ENCODE assay signal across 7 mouse cellular contexts in genomic region chr4:88721791-88722721, GRCm38 (mm10). TPM values are rescaled to one million over a fixed set of nuclear protein-coding genes. Genes with fewer than 3 reads are reported as not detected.
DNase-seq lines count a peak whose midpoint lies in the region; ATAC-seq lines count a peak whose summit lies in the region.

Gene Gm26566 (plus strand): TSS chr4:88721805.
Gene Klhl9 (minus strand): TSS chr4:88722465.

- H3K27ac ChIP-seq in embryonic facial prominence, embryonic 10.5 days (replicated peaks) = peak within 1 kb of the TSS; percentile 99
- H3K27ac ChIP-seq in limb, embryonic 10.5 days = peak within 1 kb of the TSS; percentile 98
- H3K27ac ChIP-seq in midbrain, embryonic 13.5 days = peak within 1 kb of the TSS; percentile 97

- H3K27me3 ChIP-seq in embryonic facial prominence, embryonic 10.5 days (replicated peaks; ENCODE audit: low read depth, poor library complexity, severe bottlenecking) = no peaks in the 10 kb centered on the region
- H3K27me3 ChIP-seq in limb, embryonic 10.5 days (ENCODE audit: low read depth, poor library complexity, severe bottlenecking) = no peaks in the 10 kb centered on the region
- no peaks in the 10 kb centered on the region for H3K27me3 ChIP-seq in midbrain, embryonic 13.5 days

- peaks cover 42% of the 10 kb centered on the region for H3K36me3 ChIP-seq in embryonic facial prominence, embryonic 10.5 days (replicated peaks)
- peaks cover 38% of the 10 kb centered on the region for H3K36me3 ChIP-seq in limb, embryonic 10.5 days
- peaks cover 12% of the 10 kb centered on the region for H3K36me3 ChIP-seq in midbrain, embryonic 13.5 days

- under 1% methylated on average over 82 of the region's 82 CpGs for WGBS in embryonic facial prominence, embryonic 10.5 days
- under 1% methylated on average over 82 of the region's 82 CpGs for WGBS in limb, embryonic 10.5 days
- under 1% methylated on average over 81 of the region's 82 CpGs for WGBS in midbrain, embryonic 13.5 days

- H3K4me2 ChIP-seq in midbrain, embryonic 13.5 days (replicated peaks) = peak within 1 kb of the TSS; percentile 94

- H3K9ac ChIP-seq in midbrain, embryonic 13.5 days (replicated peaks) = peak within 1 kb of the TSS; percentile 99

- H3K4me3 ChIP-seq in embryonic facial prominence, embryonic 10.5 days = peak within 1 kb of the TSS; percentile 97
- peak within 1 kb of the TSS; percentile 75 for H3K4me3 ChIP-seq in limb, embryonic 10.5 days
- H3K4me3 ChIP-seq in midbrain, embryonic 13.5 days (replicated peaks) = peak within 1 kb of the TSS; percentile 91

- DNase-seq in adrenal gland, postnatal 10 days = peak; percentile 95
- peak; percentile 98 for DNase-seq in embryonic facial prominence, embryonic 10.5 days (ENCODE audit: low spot score)
- peak; percentile 91 for DNase-seq in kidney, adult 11 months
- DNase-seq in limb, embryonic 10.5 days (ENCODE audit: low spot score) = peak; percentile 98
- peak; percentile 84 for DNase-seq in spleen, adult 12 weeks (ENCODE audit: low spot score)

- H3K9me3 ChIP-seq in embryonic facial prominence, embryonic 10.5 days = no peaks in the 10 kb centered on the region
- H3K9me3 ChIP-seq in limb, embryonic 10.5 days (replicated peaks) = no peaks in the 10 kb centered on the region
- H3K9me3 ChIP-seq in midbrain, embryonic 13.5 days = no peaks in the 10 kb centered on the region

- ATAC-seq in granulocyte monocyte progenitor cell, adult 5-6 weeks (replicated peaks; ENCODE audit: poor library complexity, severe bottlenecking) = peak; percentile 87
- ATAC-seq in midbrain, embryonic 13.5 days = peak; percentile 98

- peaks cover 33% of the 10 kb centered on the region for H3K4me1 ChIP-seq in embryonic facial prominence, embryonic 10.5 days
- H3K4me1 ChIP-seq in limb, embryonic 10.5 days = peaks cover 33% of the 10 kb centered on the region
- peaks cover 34% of the 10 kb centered on the region for H3K4me1 ChIP-seq in midbrain, embryonic 13.5 days (replicated peaks)

RNA-seq across cellular contexts. Expression of gene Gm26566, which starts in this region (rescaled TPM):
- 1 to 10 TPM in 1 of 2 experiments, under 1 TPM in 1; 0.60 to 1.2 TPM for total RNA-seq in adrenal gland, postnatal 10 days (2021)
- polyA plus RNA-seq in embryonic facial prominence, embryonic 10.5 days (2016; fragmentation: Nextera tagmentation; extraction: Ambion mirVana) = 0.80 and 0.90 TPM in 2 replicates
- total RNA-seq in granulocyte monocyte progenitor cell, adult 5-6 weeks (2014; fragmentation: Nextera tagmentation) = not detected in 2 replicates
- 0.69 TPM in 1 of 2 replicates, not detected in the other for total RNA-seq in granulocyte monocyte progenitor cell, adult 5-6 weeks (2017)
- 1.1 and 1.5 TPM in 2 replicates for polyA plus RNA-seq in limb, embryonic 10.5 days (2016; fragmentation: Nextera tagmentation; extraction: Ambion mirVana)
- 1.6 and 1.7 TPM in 2 replicates for polyA plus RNA-seq in midbrain, embryonic 13.5 days (2015; fragmentation: Nextera tagmentation; extraction: Ambion mirVana)

RNA-seq across cellular contexts. Expression of gene Klhl9, which starts in this region (rescaled TPM):
- 10 to 100 TPM; 74.5 to 81.4 TPM for total RNA-seq in adrenal gland, postnatal 10 days (2021)
- polyA plus RNA-seq in embryonic facial prominence, embryonic 10.5 days (2016; fragmentation: Nextera tagmentation; extraction: Ambion mirVana) = 100 and 110 TPM in 2 replicates
- 33.5 and 45.5 TPM in 2 replicates for total RNA-seq in granulocyte monocyte progenitor cell, adult 5-6 weeks (2014; fragmentation: Nextera tagmentation)
- total RNA-seq in granulocyte monocyte progenitor cell, adult 5-6 weeks (2017) = 72.4 and 96.0 TPM in 2 replicates
- polyA plus RNA-seq in limb, embryonic 10.5 days (2016; fragmentation: Nextera tagmentation; extraction: Ambion mirVana) = 82.7 and 106 TPM in 2 replicates
- 132 and 146 TPM in 2 replicates for polyA plus RNA-seq in midbrain, embryonic 13.5 days (2015; fragmentation: Nextera tagmentation; extraction: Ambion mirVana)

Comparison
In these comparisons a context has a peak if more than half of its experiments do, and no peak if none do; other contexts are left out.
1. Peak in every context shown above with its lines: DNase-seq, ATAC-seq, H3K4me3 ChIP-seq and H3K27ac ChIP-seq.